Mouse (Mus musculus): ENCODE data around the gene Dhx16.

Dhx16 gene

DNA sequence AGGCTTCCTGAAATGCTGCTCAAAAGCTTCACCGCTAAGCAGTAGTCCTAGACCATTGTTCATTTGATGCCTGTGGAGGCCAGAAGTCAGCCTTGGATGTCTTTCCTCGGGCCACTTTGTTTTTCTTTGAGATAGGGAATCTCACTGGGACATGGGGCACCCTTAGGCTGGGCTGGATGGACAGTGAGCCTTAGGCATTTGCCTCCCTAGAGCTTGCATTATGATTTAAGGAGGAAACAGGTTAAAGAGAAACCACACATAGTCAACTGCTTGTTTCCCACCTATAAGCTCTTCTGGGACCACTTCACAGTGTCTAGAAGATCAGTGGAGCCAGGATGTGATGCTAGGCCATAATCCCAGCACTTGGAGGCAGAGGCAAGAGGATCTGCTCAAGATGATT is 19.8 kb upstream of the Dhx16 start:
- DNase-seq (ENCODE audit: low read depth, low spot score), result no peak

DNA sequence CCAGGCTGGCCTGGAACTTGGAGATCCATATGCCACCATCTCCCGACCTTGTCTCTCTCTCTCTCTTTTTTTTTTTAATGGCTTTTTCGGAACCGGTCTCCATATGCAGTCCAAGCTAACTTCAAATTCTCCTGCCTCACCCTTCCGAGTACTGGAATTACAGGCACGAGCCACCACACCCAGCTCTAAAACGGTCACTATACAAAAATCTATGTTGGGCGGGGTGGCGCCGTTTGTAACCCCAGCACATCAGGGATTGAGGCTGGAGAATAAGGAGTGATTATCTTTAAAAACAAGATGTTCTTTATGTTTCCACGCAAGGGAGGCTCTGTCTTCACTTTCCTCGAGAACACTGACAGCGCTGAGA is 18.8 kb upstream of the Dhx16 start:
- no peak for DNase-seq (ENCODE audit: low read depth, low spot score)

DNA sequence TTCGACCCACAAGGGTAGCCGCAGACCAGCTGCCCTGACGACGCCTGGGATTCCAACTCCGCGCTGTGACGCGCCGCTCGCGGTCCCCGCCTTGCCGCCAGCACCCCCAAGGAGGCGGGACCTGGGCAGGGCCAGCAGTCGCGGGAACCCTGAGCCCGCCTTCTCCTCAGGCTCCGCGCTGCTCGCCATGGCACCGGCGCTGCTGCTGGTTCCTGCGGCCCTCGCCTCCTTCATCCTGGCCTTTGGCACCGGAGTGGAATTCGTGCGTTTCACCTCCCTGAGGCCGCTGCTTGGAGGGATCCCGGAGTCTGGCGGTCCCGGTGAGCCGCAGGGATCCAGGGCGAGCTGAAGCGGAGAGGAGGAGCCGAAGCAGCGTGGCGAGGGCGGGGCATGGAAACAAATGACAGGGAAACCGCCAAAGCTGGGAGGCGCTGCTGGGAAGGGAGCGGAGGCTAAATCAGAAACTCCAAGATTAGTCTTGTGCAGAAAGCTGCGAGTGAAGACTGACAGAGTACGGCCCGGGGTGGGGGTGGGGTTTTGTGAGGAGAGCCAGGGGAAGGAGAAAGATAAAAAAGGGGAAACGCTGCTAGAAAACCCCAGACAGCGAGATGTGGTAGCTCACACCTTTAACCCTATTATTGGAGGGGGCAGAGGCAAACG is 18.3 kb upstream of the Dhx16 start, which contains the start of gene Nrm:
Nrm (plus strand) TSS at position 121 of the 660 bp plus-strand sequence.
- DNase-seq (ENCODE audit: low read depth, low spot score), result peak; percentile 66

DNA sequence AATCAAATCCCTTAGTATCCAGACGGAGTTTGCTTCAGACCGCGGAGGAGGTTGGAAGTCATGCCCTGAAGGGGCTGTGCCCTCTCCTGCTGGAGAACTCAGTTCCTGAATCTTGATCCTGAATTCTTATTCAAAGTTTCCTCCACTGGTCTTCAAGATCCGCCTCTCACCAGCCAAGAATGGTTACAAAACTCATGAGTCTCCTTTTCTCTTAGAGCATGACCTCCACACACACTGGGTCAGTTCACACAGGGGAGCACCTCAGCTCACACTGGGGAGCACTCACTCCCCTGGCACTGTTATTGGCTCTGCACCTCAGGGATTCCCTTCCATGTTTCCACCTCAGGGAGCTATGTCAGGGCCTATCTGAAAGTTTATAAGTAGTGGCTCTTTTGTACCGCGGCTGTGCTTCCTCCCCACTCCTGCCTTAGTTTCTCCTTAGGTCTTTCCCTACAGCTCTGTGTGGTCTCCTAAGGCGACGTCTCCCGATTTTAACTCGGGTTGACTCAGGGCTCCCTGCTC is 14.7 kb upstream of the Dhx16 start:
- no peak for DNase-seq (ENCODE audit: low read depth, low spot score)

DNA sequence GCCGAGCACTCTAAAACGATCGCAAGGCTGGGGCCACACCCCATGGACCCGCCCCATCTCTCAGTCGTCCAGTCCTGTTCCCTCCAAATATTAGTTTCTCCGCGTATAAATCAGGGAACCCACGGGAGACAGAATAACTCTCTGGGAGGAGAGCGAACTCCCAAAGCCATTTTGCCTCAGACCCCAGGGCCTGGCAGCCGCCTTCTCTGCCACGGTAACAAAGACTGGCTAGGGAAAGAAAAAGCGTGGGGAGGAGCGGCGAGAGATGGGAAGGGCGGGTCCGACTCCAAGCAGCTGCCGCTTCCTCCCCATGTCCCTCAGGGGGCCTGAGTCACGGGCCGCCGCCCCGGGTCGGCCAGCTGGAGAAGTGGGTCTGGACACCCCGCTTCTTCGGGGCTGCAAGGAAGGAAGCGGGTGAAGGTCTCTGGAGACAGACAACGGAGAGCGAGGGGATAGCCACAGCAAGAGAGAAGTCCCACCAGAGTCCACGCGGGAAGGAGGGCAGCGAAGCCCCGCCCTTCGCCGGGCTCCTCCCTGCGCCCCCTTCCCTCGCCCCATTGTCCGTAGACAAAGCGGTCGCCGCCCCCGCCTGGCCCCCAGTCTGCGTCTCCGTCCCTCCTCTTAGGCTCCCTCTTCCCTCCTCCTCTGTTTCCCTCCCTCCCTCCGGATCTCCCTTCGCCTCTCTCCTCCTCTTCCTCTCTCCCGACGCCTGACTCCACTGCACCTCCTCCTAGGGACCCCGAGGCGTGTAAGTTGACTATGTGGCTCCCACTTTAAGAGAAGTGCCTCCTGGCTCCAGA is 13.9 kb upstream of the Dhx16 start, which contains the start of gene Ppp1r18:
Ppp1r18 (plus strand) TSS at position 113 of the 800 bp plus-strand sequence.
- peak; percentile 70 for DNase-seq (ENCODE audit: low read depth, low spot score)

DNA sequence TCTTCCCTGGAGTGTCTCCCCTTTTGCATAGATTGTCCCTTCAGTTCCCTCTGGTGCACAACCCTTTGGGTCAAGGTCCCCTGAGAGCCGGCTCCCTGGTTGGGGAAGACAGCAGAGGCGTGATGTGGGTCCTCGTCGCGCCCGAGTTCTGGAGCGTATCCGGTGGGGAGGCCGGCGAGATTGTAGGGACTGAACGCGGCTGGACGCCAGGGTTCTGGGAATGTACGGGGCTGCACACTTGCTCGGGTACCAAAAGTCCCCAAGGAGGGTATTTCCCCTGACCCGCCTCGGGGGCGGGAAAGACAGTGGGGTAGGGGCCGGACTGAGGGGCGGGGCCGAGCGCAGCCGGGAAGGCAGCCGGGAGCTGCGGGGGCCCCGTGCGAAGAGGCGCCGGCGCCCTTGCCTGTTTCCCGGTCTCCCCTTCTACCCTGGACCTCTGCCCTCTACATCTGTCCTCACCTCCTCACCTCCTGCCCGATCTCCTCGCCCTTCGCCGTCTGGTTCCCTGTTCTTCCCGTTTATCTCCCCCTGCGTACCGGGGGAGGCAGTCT is 13.3 kb upstream of the Dhx16 start:
- DNase-seq (ENCODE audit: low read depth, low spot score), result peak; percentile 54

DNA sequence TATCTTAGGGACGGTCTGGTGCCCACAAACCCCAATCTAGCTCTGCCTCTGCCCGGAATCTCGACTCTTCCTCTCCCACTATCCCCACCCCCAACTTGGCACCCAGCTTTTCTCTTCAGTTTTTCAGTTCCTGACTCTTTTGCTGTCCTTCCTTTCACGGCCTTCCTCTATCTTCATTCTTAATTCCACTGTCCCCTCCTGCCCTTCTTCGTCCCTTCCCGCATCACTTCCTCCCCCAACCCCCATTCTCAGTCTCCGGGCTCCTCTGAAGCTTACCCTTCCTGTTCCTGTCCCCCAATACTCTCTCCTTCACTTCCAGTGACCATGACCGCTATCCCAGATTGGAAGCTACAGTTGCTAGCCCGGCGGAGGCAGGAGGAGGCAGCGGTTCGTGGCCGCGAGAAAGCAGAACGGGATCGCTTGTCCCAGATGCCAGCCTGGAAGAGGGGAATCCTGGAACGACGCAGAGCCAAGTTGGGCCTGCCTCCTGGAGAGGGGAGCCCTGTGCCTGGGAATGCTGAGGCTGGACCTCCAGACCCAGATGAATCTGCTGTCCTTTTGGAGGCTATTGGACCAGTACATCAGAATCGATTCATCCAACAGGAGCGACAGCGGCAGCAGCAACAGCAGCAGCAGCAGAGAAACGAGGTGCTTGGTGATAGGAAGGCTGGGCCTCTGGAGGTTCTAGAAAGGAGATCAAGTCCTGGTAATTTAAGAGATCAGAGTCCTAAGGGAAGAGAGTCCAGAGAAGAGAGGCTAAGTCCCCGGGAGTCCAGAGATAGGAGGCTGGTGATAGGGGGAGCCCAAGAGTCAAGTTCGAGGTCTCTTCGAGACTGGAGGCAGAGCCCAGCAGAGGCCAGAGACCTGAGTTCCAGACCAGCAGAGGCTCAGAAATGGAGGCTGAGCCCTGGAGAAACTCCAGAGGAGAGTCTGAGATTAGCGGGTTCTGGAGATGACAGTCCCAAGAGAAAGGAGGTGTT is 12.4 kb upstream of the Dhx16 start:
- DNase-seq (ENCODE audit: low read depth, low spot score), result no peak

DNA sequence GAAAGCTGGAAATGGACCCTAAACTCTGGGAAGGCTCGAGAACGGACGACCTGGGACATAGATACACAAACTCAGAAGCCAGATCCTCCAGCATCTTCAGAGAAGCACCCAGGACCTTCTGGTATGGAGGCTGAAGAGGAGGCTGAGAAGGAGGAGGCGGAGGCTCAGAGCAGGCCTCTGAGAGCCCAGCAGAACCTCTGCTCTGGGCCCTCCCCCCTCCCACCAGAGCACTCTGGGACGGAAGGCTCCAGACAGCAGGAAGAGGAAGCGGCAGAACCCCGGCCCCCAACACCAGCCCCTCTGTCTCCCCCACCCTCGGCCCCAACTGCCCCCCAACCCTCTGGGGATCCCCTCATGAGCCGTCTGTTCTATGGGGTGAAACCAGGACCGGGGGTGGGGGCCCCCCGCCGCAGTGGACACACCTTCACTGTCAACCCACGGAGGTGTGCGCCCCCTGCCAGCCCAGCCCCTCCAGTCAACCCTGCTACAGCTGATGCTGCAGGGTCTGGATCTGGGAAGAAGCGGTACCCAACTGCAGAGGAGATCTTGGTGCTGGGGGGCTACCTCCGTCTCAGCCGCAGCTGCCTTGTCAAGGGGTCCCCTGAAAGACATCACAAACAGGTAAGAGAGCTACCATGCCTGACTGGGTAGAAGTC is 11.3 kb upstream of the Dhx16 start:
- peak; percentile 47 for DNase-seq (ENCODE audit: low read depth, low spot score)

DNA sequence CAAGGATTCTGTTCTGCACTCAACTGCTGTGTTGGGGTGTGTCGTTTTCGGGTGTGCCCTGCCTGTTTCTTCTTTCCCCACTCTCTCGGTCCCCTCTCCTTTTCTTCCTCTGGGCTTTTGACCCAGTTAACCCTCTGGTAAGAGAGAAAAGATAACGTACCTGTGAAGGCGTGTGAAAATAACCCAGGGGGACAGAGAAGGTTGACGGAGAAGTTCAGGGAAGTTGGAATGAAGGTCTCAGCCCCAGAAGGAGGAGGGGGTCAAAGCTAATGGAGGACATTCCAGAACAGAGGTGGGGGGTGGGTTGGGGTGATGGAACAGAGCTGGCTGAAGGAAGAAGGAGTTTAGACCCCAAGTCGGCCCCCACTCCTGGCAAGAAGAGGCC is 10.7 kb upstream of the Dhx16 start:
- DNase-seq (ENCODE audit: low read depth, low spot score), result no peak

DNA sequence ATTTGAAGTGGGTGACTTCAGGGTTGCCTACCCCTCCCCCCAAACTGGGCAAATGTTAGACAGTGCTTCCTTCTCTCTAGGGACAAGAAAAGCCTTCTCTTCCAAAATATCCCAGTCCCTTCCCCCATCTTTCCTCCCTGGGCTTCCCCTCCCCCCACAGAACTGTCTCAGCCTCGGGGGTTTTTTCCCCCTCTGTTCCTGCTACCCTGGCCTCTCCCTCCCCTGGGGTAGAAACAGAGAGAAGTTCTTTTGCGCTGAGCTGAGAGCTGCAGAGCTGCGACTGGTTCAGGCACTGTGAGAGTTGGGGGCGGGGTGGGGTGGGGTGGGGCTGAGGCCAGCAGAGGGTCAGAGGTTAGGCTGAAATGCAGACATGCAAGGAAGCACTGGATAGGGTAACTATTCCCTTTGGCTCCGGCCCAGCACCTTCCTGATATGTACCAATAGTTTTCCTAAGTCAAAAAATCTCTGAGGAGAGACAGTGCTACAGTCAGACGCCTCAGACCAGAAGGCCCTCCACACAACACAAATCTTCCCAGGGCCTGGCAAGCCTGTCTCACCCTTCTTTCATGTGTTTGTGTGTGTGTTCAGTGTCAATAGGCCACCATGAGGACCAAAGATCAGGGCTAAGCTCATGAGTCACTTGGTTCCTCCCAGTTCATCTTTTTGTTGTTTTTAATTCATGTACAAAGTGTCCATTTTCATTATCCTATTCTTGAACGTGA is 10.1 kb upstream of the Dhx16 start:
- peak; percentile 35 for DNase-seq (ENCODE audit: low read depth, low spot score)

DNA sequence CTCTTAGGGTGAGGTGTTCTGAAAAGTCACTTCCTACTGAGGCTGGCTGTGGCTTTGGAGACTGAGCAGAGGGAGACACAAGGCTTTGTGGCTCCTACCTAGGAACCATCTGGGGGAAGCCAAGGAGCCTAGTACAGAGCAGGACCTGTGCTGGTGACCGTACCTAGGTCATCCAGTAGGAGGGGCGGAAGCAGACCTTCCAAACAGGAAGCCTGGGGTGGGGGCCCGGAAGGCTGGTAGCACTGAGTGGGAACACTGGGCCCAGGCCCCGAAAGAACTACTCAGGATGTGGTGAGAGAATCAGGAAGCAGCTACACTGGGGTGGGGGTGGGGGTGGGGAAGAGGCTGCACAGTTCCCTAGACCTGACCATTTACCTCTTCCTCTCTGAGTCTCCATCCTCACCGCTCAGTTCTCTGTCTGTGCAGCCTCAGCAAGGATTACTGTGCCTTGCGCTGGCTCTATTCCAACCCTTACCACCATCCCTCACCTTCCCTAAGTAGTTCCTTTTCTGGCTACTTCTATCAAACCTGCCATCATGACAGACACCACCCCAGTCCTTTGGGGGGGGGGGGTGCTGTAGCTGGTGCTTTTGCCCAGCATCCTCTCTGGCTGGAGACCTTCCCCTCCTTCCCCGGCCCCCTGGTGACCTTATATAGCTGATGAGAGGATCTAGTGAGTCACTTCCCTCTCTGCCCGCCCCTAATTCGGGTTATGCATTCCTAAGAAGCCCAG is 9.3 kb upstream of the Dhx16 start:
- DNase-seq (ENCODE audit: low read depth, low spot score), result peak; percentile 59

DNA sequence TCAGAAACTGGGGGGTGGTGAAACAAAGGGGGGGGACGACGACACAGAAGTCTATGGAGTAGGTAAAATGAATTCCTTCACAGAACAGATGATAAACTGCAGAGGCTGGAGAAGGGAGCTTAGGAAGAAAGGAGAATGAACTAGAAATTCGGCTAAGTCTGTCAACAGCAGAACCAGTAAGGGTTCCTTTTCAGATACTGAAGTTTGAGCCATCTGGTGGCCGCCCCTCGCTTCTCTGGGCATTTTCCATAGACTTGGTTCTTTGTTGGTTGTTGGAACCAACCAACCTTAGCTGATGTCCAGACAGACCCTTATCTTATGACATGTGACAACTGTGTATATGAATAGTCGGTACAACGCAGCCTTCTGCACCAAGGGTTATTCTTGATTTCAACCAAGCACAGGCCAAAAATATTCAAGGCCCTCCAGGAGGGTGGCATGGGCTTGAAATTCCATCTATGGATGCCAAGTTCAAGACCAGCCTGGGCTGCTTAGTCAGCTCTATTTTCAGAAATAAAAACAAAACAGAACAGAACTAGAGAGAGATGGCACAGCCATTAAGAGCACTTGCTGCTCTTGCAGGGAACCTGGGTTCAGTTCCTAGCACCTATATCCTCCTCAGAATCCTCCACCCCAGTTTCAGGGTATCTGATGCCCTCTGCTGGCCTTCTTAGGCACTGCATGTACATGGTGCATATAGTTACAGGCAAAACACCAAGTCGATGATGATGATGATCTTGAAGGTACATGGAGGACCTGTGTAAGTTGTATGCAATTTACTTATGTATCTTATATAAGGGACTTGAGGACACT is 8.5 kb upstream of the Dhx16 start:
- no peak for DNase-seq (ENCODE audit: low read depth, low spot score)

DNA sequence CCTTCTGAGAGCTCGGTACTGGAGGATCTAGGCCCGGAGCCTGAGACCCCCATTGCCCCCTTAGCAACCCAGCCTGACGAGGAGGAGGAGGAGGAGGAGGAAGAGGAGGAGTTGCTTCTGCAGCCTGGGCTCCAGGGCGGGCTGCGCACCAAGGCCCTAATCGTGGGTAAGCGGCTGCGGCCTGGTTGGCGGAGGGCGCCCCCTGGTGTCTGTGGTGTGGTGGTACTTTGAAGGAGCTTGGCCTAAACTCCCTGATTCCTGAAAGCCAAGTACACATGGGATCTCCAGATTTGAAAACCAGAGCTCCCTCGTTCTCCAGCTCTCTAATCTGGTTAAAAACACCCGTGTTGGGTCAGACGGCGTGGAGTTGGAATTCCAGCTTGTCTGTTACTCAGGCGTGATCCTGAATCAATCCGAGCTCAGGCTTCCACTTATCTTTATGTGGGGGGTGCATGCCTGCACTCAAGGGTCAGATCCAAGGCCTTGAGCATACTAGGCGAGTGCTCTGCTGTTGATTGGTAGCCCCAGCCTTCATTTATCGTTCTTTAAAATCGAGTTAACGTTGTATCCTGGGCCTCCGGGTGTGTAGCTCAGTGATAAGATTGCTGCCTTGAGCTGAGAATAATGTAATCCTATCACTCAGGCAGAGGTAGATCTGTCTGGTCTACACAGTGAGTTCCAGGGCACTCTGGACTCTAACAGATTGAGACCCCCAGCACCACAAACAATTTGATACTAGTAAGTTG is 5.7 kb upstream of the Dhx16 start:
- peak; percentile 82 for DNase-seq (ENCODE audit: low read depth, low spot score)

DNA sequence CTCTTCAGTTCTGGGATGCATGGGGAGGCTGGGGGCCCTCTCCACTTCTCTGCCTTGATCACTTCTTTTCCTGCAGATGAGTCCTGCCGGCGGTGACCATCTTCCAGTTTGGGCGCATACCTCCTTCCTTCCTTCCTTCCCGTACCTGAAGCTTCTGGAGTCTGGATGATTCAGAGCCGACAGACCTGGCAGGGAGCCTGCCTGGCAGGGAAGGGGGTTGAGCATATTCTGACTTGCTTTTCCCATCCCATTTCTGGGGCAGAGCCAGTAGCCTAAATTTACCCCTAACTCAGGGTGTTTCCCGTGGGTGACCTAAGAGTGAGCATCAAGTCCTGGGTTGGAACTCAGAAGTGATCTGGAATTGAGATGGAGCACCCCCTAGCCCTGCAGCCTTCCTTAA is 4.9 kb upstream of the Dhx16 start:
- no peak for DNase-seq (ENCODE audit: low read depth, low spot score)

DNA sequence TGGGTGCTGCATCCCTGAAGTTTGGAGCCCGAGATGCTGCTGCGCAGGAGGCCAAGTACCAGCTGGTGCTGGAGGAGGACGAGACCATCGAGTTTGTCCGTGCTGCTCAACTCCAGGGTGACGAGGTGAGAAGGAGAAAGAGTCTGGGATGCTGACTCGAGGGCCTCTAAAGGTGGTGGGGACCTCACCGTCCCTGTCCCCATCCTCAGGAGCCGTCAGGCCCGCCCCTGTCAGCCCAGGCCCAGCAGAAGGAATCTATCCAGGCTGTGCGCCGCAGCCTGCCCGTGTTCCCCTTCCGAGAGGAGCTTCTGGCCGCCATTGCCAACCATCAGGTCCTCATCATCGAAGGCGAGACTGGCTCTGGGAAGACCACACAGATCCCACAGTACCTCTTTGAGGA is 3.3 kb downstream of the Dhx16 start:
- no peak for DNase-seq (ENCODE audit: low read depth, low spot score)

DNA sequence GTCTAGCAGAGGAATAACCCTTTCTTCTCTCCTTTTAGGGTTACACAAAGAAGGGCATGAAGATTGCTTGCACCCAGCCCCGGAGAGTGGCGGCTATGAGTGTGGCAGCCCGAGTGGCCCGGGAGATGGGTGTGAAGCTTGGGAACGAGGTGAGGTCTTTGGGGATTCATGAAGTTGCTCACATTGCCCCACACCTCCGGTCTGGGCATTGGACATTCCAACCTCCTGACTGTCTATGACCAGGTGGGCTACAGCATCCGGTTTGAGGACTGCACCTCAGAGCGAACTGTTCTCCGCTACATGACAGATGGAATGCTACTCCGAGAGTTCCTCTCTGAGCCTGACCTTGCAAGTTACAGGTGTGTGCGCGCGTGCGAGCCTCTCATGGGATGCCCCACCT is 4.2 kb downstream of the Dhx16 start:
- no peak for DNase-seq (ENCODE audit: low read depth, low spot score)

DNA sequence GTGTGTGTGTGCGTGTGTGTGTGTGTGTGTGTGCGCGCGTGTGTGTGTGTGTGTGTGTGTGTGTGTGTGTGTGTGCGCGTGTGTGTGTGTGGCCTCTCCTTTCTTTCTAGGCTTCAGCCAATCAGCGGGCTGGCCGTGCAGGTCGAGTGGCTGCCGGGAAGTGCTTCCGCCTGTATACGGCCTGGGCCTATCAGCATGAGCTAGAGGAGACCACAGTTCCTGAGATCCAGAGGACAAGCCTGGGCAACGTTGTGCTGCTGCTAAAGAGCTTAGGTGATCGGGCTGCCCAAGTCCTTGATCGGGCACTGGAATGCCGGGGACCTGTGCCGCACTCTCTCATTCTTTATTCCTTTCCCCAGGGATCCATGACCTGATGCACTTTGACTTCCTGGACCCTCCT is 8.1 kb downstream of the Dhx16 start:
- DNase-seq (ENCODE audit: low read depth, low spot score), result no peak
